Mouse (Mus musculus) kidney, postnatal 0 days (tissue): Measurements from ENCODE around the gene Nbea. TPM values are rescaled to one million over a fixed set of nuclear protein-coding genes. Genes with fewer than 3 reads are reported as not detected.

Source experiments
- ATAC-seq: fragments of 200-750 bp; cut with Nextera tagmentation; replicated peaks from 2 replicates; pipeline ENCODE4 v1.8.0; 2017; ENCODE audit warnings: low read depth, moderate number of reproducible peaks, moderate TSS enrichment, moderate library complexity; ENCODE audit not compliant: low FRiP score
- DNase-seq: peaks from one replicate; pipeline ENCODE4 v3.0.0-alpha.2; 2016; ENCODE audit warnings: low spot score
- H3K27ac ChIP-seq: fragments of 300-500 bp; sonication (generic); 2 replicates; pipeline ENCODE4 v1.5.1; 2014; ENCODE audit warnings: mild to moderate bottlenecking
- H3K27me3 ChIP-seq: fragments of 300-500 bp; sonication (generic); 2 replicates; pipeline ENCODE4 v1.6.1; 2014; ENCODE audit warnings: low read length, mixed read lengths; ENCODE audit not compliant: insufficient read depth
- H3K36me3 ChIP-seq: fragments of 300-500 bp; sonication (generic); 2 replicates; pipeline ENCODE4 v1.6.1; 2014; ENCODE audit warnings: low read length, mixed read lengths; ENCODE audit not compliant: insufficient read depth
- H3K4me1 ChIP-seq: fragments of 300-500 bp; sonication (generic); replicated peaks from 2 replicates; pipeline ENCODE4 v1.6.1; 2014; ENCODE audit warnings: antibody characterized with exemption, low read length, mixed read lengths; ENCODE audit not compliant: insufficient read depth
- H3K4me2 ChIP-seq: fragments of 300-500 bp; sonication (generic); 2 replicates; pipeline ENCODE4 v1.6.1; 2014; ENCODE audit warnings: mild to moderate bottlenecking, low read length, moderate library complexity, mixed read lengths
- H3K4me3 ChIP-seq: fragments of 300-500 bp; sonication (generic); replicated peaks from 2 replicates; pipeline ENCODE4 v1.5.1; 2014; ENCODE audit warnings: low read depth, low read length
- H3K9ac ChIP-seq: fragments of 300-500 bp; sonication (generic); 2 replicates; pipeline ENCODE4 v1.6.1; 2014; ENCODE audit warnings: low read depth, low read length
- H3K9me3 ChIP-seq: fragments of 300-500 bp; sonication (generic); replicated peaks from 2 replicates; pipeline ENCODE4 v1.6.1; 2016; ENCODE audit warnings: low read length, inconsistent platforms, mixed read lengths
- CTCF ChIP-seq: IDR thresholded peaks from 2 replicates; pipeline ENCODE4 v1.5.1; 2016; ENCODE audit warnings: antibody characterized with exemption, low read depth, mild to moderate bottlenecking, moderate library complexity
- WGBS: fragments of 180-500 bp; shearing (Covaris S2); extraction: QIAGEN DNeasy Blood & Tissue Kit; methylation state at CpG from one replicate; pipeline ENCODE4 v1.1.7; 2014; 5-methylcytosine and 5-hydroxymethylcytosine counted together
- polyA plus RNA-seq: library from polyadenylated mRNA; unstranded; fragments of >200 nt; fragmentation: Nextera tagmentation; extraction: Ambion mirVana; gene quantifications from 2 replicates; pipeline ENCODE4 v1.2.1, GENCODE M21; 2015

The Nbea gene
- polyA plus RNA-seq, 1 experiment from 2014 or later: 8.6 TPM

DNA sequence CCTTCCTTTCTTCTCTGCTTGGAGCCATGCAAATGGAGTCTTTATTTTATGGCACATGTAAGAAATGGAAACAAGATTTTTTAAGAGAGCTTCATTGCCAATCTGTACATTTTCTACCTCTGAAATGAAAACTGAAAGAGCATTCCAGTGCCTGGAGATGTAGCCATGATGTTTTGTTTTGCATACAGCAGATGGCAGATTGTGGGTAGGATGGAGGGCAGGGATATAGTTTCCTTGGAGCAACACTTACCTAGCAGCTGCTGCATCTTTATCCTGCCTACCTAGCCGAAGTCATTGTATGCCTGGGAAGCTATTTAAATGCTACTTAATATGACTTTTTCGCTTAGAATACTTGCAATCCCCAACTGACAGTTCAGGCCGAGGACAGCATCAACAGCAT lies 518.8 kb downstream of the Nbea start:
- ATAC-seq: no peak
- Histone ChIP-seq H3K4me1 (no peaks in the 10 kb centered on the region; the same call in 1 of the 2 replicates), H3K9me3 (no peaks in the 10 kb centered on the region), H3K27me3 (no peaks in the 10 kb centered on the region), H3K27ac (no peak overlapping the region), H3K9ac (no peak overlapping the region), H3K4me3 (no peak overlapping the region), H3K4me2 (no peak overlapping the region), H3K36me3 (no peaks in the 10 kb centered on the region)
- TF ChIP-seq CTCF: no peak
- DNase-seq: no peak
- WGBS: 80% methylated on average over 3 of the region's 3 CpGs

DNA sequence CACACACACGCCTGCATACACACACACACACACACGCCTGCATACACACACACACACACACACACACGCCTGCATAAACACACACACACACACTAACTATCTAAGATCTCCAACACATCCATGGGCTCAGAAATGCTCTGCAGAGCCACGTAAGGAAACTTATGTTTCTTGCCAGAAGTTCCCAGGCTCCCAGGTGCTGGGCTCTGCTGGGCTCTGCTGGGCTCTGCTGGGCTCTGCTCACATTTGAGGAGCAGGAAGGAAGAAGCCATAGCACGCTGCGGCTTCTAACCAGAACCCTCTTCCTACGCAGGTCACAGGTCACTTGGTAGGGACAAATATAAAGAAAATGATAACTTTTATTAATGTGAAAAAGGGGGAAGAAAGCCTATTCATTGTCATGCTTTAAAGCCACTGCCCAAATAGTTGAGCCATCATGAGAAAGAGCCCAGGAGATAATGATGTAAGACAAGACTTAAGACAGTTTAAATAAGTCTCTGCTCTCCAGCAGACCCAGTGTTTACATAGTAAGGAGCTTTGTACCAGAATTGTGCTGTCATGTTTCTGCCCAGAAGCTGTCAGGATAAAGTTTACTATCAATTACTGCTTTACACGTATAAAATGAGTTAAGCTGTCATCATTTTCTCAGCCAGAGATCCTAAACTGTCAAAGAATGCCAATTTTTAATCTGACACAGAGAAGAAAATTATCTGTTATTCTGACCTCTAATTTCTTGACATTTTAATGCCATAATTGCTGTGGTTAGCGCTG lies 521.6 kb downstream of the Nbea start:
- Histone ChIP-seq H3K27ac (no peak overlapping the region), H3K36me3 (no peaks in the 10 kb centered on the region), H3K4me1 (no peaks in the 10 kb centered on the region; the same call in 1 of the 2 replicates), H3K4me3 (no peak overlapping the region), H3K9me3 (no peaks in the 10 kb centered on the region), H3K9ac (no peak overlapping the region), H3K4me2 (no peak overlapping the region), H3K27me3 (no peaks in the 10 kb centered on the region)
- WGBS: 55% methylated on average over 8 of the region's 9 CpGs
- ATAC-seq (0 out of 2 replicates have a peak, but pooled peaks have one; percentile 40), DNase-seq (peak; percentile 23)
- no peak for TF ChIP-seq CTCF

DNA sequence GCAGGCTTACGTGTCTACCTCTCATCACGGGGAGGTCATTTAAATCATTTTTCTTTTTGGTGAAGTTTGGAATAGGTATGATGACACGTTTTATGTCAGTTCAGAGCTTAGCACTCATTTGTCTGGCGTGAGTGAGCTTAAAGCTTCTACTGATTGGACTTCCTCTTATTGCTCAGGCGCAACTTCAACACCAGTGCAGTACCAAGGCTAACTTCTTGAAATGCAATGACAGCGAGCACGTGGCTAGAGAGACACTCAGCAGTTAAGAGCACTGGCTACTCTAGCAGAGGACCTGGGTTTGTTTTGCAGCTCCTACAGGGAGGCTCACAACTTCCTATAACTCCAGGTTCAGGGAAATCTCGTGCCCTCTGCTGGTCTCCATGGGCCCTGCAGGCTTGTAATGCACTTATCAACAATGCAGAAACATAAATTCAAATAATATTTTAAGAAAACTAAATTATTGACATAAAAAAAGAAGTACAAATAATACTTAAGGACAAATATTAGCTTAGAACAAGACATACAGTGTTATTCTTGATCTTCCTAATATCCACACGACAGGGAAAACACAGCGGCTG lies 523.2 kb downstream of the Nbea start:
- H3K4me2 ChIP-seq: no peak overlapping the region
- H3K9me3 ChIP-seq: no peaks in the 10 kb centered on the region
- H3K4me1 ChIP-seq: no peaks in the 10 kb centered on the region; the same call in 1 of the 2 replicates
- no peak overlapping the region for H3K27ac ChIP-seq
- H3K9ac ChIP-seq: no peak overlapping the region
- no peak overlapping the region for H3K4me3 ChIP-seq
- no peak for ATAC-seq
- WGBS: 82% methylated on average over 10 of the region's 10 CpGs
- DNase-seq: no peak
- TF ChIP-seq CTCF: peak; percentile 38; the same call in 1 of the 2 replicates
- no peaks in the 10 kb centered on the region for H3K36me3 ChIP-seq
- no peaks in the 10 kb centered on the region for H3K27me3 ChIP-seq

DNA sequence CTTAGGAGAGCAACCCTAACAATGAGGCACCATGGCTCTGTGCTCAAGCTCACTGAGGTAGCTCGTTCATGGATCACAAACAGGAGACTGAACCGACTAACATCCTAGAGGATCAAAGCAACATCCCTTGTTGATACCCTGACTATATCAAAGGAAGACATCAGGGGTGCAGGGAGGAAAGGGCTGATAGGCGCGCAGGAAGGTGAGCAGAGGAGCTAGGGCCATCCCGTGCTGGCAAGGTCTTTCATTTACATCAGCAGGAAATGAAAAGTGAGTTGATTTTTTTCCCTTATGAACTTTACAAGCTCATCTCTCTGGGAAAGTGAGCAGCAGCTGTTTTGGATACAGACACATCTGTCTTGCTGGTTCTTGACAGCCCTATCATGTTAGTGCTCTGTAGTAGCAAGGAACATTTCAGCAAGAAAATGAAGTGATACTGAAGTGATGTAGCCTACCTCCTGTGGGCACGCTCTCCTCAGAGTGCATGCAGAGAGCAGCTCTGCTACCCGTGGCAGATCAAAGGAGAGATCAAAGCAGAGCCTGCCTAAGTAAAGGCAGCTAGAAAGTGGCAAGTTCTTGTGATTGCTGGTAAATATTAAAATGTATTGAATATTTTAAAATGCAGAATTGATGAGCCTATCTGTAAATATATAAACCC lies 523.8 kb downstream of the Nbea start:
- no peak overlapping the region for H3K4me2 ChIP-seq
- WGBS: 29% methylated on average over 7 of the region's 7 CpGs
- no peak overlapping the region for H3K27ac ChIP-seq
- ATAC-seq (no peak), DNase-seq (no peak)
- TF ChIP-seq CTCF: no peak
- no peak overlapping the region for H3K4me3 ChIP-seq
- H3K9ac ChIP-seq: no peak overlapping the region
- no peaks in the 10 kb centered on the region for H3K9me3 ChIP-seq
- H3K27me3 ChIP-seq: no peaks in the 10 kb centered on the region
- no peaks in the 10 kb centered on the region for H3K36me3 ChIP-seq
- H3K4me1 ChIP-seq: no peaks in the 10 kb centered on the region; the same call in 1 of the 2 replicates

DNA sequence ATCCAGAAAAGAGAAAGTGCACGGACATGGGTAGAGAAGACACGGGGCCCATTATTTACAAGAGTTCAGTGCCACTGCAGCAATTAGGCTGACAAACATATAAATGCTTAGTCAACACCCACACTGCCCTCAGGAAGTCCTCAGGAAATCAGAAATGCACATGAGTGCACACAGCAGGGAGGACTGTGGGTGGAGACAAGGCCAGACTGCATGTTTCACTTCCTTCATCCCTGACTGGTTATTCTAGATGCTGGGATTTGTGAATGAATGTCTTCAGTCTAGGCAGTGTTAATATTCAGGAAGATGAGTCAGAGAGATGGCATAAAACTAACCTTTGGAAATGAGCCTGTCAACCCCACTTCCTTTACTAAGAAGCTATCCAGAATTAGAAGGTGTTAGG lies 531.2 kb downstream of the Nbea start:
- ATAC-seq: no peak; the same call in 1 of the 2 replicates
- Histone ChIP-seq H3K9ac (no peak overlapping the region), H3K27ac (no peak overlapping the region), H3K4me1 (no peaks in the 10 kb centered on the region), H3K36me3 (no peaks in the 10 kb centered on the region), H3K4me3 (no peak overlapping the region), H3K4me2 (no peak overlapping the region), H3K9me3 (no peaks in the 10 kb centered on the region), H3K27me3 (no peaks in the 10 kb centered on the region)
- peak; percentile 41 for DNase-seq
- 15% methylated on average over 2 of the region's 2 CpGs for WGBS
- no peak for TF ChIP-seq CTCF

DNA sequence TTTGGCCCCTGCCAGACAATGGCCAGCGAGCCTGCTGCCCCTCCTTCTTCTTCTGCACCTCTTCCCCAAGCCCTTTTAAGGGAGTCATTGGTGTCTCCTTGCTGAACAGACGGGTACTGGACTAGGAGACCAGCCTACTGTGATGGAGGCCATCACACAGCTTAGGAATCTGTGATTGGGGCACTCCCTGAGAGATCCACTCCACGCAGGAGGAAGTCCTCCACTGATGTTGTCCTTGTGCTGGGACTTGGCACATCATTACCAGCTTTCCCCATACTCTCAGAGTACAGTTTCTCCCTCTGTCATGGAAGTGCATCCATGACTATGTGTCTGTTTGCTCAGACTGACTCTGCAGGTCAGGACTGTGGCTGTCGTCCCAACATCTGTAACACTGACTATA lies 531.6 kb downstream of the Nbea start:
- TF ChIP-seq CTCF: no peak
- no peak for ATAC-seq
- Histone ChIP-seq H3K9me3 (no peaks in the 10 kb centered on the region), H3K4me1 (no peaks in the 10 kb centered on the region), H3K27me3 (no peaks in the 10 kb centered on the region), H3K9ac (no peak overlapping the region), H3K27ac (no peak overlapping the region), H3K4me3 (no peak overlapping the region), H3K4me2 (no peak overlapping the region), H3K36me3 (no peaks in the 10 kb centered on the region)
- DNase-seq: no peak
- WGBS: 62% methylated on average over 4 of the region's 4 CpGs
